Mouse (Mus musculus) adipose tissue, adult 10 weeks (tissue): ENCODE data around the gene Olfr506. TPM values are rescaled to one million over a fixed set of nuclear protein-coding genes. Genes with fewer than 3 reads are reported as not detected.

Experiments used
- polyA plus RNA-seq: library from polyadenylated mRNA; stranded (reverse); fragments of 350-450 nt; fragmentation: Illumina TruSeq; extraction: RNeasy Lipid Tissue Mini Kit (QIAGEN cat#74804); gene quantifications from one replicate; pipeline ENCODE4 v1.2.3, GENCODE M21; 2014; ENCODE audit warnings: low read depth, low replicate concordance

Olfr506 gene
- polyA plus RNA-seq = not detected

DNA sequence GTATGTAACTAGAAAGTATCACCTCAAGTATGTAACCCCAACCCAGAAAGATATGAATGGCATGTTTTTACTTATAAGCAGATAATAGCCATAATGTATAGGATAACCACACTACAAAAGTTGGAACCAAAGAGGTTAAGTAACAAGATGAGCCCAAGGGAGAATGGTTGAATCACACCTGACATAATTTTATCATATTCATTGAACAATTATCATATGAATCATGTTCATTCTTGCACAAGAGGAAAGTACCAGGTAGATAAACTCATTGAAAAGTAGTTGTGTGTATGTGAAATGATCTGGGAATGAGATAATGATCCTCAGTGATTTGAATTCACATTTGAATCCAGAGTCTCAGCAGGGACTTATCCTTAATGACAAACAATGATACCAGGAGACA lies at the start of gene Olfr506:
Gene Olfr506 (plus strand): TSS at position 301 of the 400 bp plus-strand sequence.

DNA sequence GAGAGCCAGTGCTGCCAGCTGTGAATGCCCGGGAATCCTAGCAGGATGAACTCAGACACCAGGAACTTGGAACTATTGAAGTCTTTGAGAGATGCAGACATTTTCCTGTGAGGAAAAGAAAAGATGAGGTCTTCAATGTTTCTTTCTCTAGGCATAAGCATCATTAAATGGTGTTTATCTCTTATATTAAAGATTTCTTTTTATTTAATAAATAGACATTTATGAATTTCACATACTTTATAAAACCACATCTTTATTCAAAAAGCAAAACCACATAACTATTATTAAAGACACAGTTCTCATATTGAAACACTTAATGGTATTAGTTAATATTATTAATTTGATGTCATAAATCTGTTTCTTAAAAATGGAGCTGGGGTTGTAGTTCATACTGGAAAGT lies 44.9 kb upstream of the Olfr506 start, which contains the start of gene Olfr504:
Gene Olfr504 (minus strand): TSS at position 101 of the 400 bp plus-strand sequence.

DNA sequence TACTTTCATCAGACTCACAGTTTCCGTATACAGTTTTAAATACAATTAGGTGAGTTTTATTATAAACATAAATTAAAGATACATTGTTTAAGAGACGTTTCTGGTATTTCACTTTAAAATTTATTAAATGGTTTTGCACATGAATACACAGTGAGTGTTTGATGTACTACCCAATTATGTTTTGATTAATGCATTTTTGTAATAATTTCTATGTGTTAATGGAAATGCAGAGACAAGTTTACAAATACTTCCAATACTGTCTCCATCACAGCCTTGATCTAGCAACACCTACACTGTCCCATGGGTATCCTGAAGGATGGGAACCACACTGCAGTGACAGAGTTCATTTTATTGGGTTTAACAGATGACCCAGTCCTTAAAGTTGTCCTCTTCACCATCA lies 10.9 kb downstream of the Olfr506 start, which contains the start of gene Olfr507:
Gene Olfr507 (plus strand): TSS at position 301 of the 400 bp plus-strand sequence.

GRCm38 (mm10) chr7:108629694-108630093 lies 19.1 kb downstream of the Olfr506 start, which contains the start of gene Olfr508:
Olfr508 (plus strand) TSS chr7:108629994.

GRCm38 (mm10) chr7:108651806-108652205 lies 41.2 kb downstream of the Olfr506 start, which contains the start of gene Olfr509:
Olfr509 (minus strand) TSS chr7:108651906.

Other genes starting within 250 kb of the Olfr506 start
- not detected for gene Olfr494, start 245.5 kb upstream of the Olfr506 start, polyA plus RNA-seq
- not detected for gene Olfr495, start 217.6 kb upstream of the Olfr506 start, polyA plus RNA-seq
- not detected for gene Olfr497, start 190.4 kb upstream of the Olfr506 start, polyA plus RNA-seq
- not detected for gene Olfr498, start 145.5 kb upstream of the Olfr506 start, polyA plus RNA-seq
- gene Olfr502, start 85.7 kb upstream of the Olfr506 start, polyA plus RNA-seq = not detected
- not detected for gene Olfr503, start 66.3 kb upstream of the Olfr506 start, polyA plus RNA-seq
- gene Olfr504, start 45.0 kb upstream of the Olfr506 start, polyA plus RNA-seq = not detected
- gene Olfr507, start 11.0 kb downstream of the Olfr506 start, polyA plus RNA-seq = not detected
- gene Olfr508, start 19.2 kb downstream of the Olfr506 start, polyA plus RNA-seq = not detected
- not detected for gene Olfr509, start 41.1 kb downstream of the Olfr506 start, polyA plus RNA-seq
- not detected for gene Olfr510, start 55.6 kb downstream of the Olfr506 start, polyA plus RNA-seq
- gene Olfr512, start 102.5 kb downstream of the Olfr506 start, polyA plus RNA-seq = not detected
- not detected for gene Olfr513, start 140.2 kb downstream of the Olfr506 start, polyA plus RNA-seq
- gene Olfr514, start 215.2 kb downstream of the Olfr506 start, polyA plus RNA-seq = not detected
- not detected for gene Olfr516, start 239.7 kb downstream of the Olfr506 start, polyA plus RNA-seq